Mouse (Mus musculus) heart, embryonic 12.5 days (tissue): ENCODE measurements at regions not wholly inside any gene's neighbourhood (a gene's known extent, or its start where the extent isn't known, plus 50 kb on each side); places are given as distances from the start of the nearest gene placed in this dataset.

ENCODE experiments used
- ATAC-seq: fragments of 200-750 bp; cut with Nextera tagmentation; 2 replicates; pipeline ENCODE4 v1.8.0; 2017; ENCODE audit warnings: moderate TSS enrichment, moderate library complexity; ENCODE audit not compliant: insufficient number of reproducible peaks, low FRiP score
- H3K27ac ChIP-seq: fragments of 300-500 bp; sonication (generic); 2 replicates; pipeline ENCODE4 v1.5.1; 2016; ENCODE audit warnings: mild to moderate bottlenecking, moderate library complexity; ENCODE audit not compliant: poor library complexity, severe bottlenecking
- H3K27me3 ChIP-seq: fragments of 300-500 bp; sonication (generic); replicated peaks from 2 replicates; pipeline ENCODE4 v1.6.1; 2016; ENCODE audit warnings: mild to moderate bottlenecking, moderate library complexity
- H3K36me3 ChIP-seq: fragments of 300-500 bp; sonication (generic); 2 replicates; pipeline ENCODE4 v1.6.1; 2016; ENCODE audit warnings: mild to moderate bottlenecking, moderate library complexity
- H3K4me1 ChIP-seq: fragments of 300-500 bp; sonication (generic); replicated peaks from 2 replicates; pipeline ENCODE4 v1.6.1; 2016; ENCODE audit warnings: mild to moderate bottlenecking
- H3K4me2 ChIP-seq: fragments of 300-500 bp; sonication (generic); 2 replicates; pipeline ENCODE4 v1.6.1; 2016; ENCODE audit warnings: mild to moderate bottlenecking, moderate library complexity
- H3K4me3 ChIP-seq: fragments of 300-500 bp; sonication (generic); 2 replicates; pipeline ENCODE4 v1.5.1; 2016; ENCODE audit warnings: mild to moderate bottlenecking
- H3K9ac ChIP-seq: fragments of 300-500 bp; sonication (generic); 2 replicates; pipeline ENCODE4 v1.6.1; 2016; ENCODE audit warnings: mild to moderate bottlenecking, moderate library complexity
- H3K9me3 ChIP-seq: fragments of 300-500 bp; sonication (generic); replicated peaks from 2 replicates; pipeline ENCODE4 v1.6.1; 2016; ENCODE audit warnings: mild to moderate bottlenecking, moderate library complexity
- WGBS: fragments of 180-500 bp; shearing (Covaris S2); methylation state at CpG from one replicate; pipeline ENCODE4 v1.1.7; 2016; 5-methylcytosine and 5-hydroxymethylcytosine counted together

- H3K4me1 ChIP-seq: peaks cover 4% of the 10 kb centered on the region
- no peak overlapping the region for H3K4me2 ChIP-seq
- no peak overlapping the region for H3K4me3 ChIP-seq
- no peak overlapping the region for H3K9ac ChIP-seq
- 49% methylated on average over 1 of the region's 1 CpGs for WGBS
- no peaks in the 10 kb centered on the region for H3K9me3 ChIP-seq
- no peak for ATAC-seq
- H3K27ac ChIP-seq: no peak overlapping the region
- H3K27me3 ChIP-seq: no peaks in the 10 kb centered on the region
- H3K36me3 ChIP-seq: no peaks in the 10 kb centered on the region
Observed at GRCm38 (mm10) chr10:17408781-17409180, 314.2 kb upstream of the Cited2 start.

- Histone ChIP-seq H3K4me2 (no peak overlapping the region), H3K9ac (no peak overlapping the region), H3K4me3 (no peak overlapping the region), H3K4me1 (peaks cover 4% of the 10 kb centered on the region), H3K36me3 (no peaks in the 10 kb centered on the region), H3K9me3 (no peaks in the 10 kb centered on the region), H3K27me3 (no peaks in the 10 kb centered on the region), H3K27ac (no peak overlapping the region)
- no peak for ATAC-seq
- 31% methylated on average over 4 of the region's 4 CpGs for WGBS
Observed at GRCm38 (mm10) chr10:17411300-17411987, 311.6 kb upstream of the Cited2 start.

GRCm38 (mm10) chr10:17415112-17415511 is 307.9 kb upstream of the Cited2 start:
- no peak overlapping the region for H3K27ac ChIP-seq
- H3K27me3 ChIP-seq: no peaks in the 10 kb centered on the region
- H3K4me2 ChIP-seq: no peak overlapping the region
- no peaks in the 10 kb centered on the region for H3K9me3 ChIP-seq
- 77% methylated on average over 3 of the region's 3 CpGs for WGBS
- H3K36me3 ChIP-seq: no peaks in the 10 kb centered on the region
- H3K4me3 ChIP-seq: no peak overlapping the region
- H3K4me1 ChIP-seq: peaks cover 4% of the 10 kb centered on the region
- ATAC-seq: no peak
- H3K9ac ChIP-seq: no peak overlapping the region

GRCm38 (mm10) chr10:17416121-17416520 is 306.9 kb upstream of the Cited2 start:
- ATAC-seq: no peak
- WGBS: 85% methylated on average over 1 of the region's 1 CpGs
- no peak overlapping the region for H3K27ac ChIP-seq
- H3K9me3 ChIP-seq: no peaks in the 10 kb centered on the region
- H3K4me2 ChIP-seq: no peak overlapping the region
- peaks cover 3% of the 10 kb centered on the region for H3K4me1 ChIP-seq
- H3K9ac ChIP-seq: no peak overlapping the region
- H3K36me3 ChIP-seq: no peaks in the 10 kb centered on the region
- H3K4me3 ChIP-seq: no peak overlapping the region
- H3K27me3 ChIP-seq: no peaks in the 10 kb centered on the region

GRCm38 (mm10) chr10:17417394-17417793 is 305.6 kb upstream of the Cited2 start:
- Histone ChIP-seq H3K4me2 (no peak overlapping the region), H3K4me3 (no peak overlapping the region), H3K9me3 (no peaks in the 10 kb centered on the region), H3K9ac (no peak overlapping the region), H3K36me3 (no peaks in the 10 kb centered on the region), H3K27me3 (no peaks in the 10 kb centered on the region), H3K27ac (no peak overlapping the region), H3K4me1 (no peaks in the 10 kb centered on the region)
- no peak for ATAC-seq
- WGBS: 86% methylated on average over 1 of the region's 1 CpGs

- Histone ChIP-seq H3K9ac (no peak overlapping the region), H3K36me3 (no peaks in the 10 kb centered on the region), H3K27ac (no peak overlapping the region), H3K4me1 (no peaks in the 10 kb centered on the region), H3K27me3 (no peaks in the 10 kb centered on the region), H3K4me3 (no peak overlapping the region), H3K9me3 (no peaks in the 10 kb centered on the region), H3K4me2 (no peak overlapping the region)
- 79% methylated on average over 7 of the region's 7 CpGs for WGBS
- no peak for ATAC-seq
Observed at GRCm38 (mm10) chr10:17418227-17418685, 304.8 kb upstream of the Cited2 start.

GRCm38 (mm10) chr10:17423584-17424278 is 299.3 kb upstream of the Cited2 start:
- Histone ChIP-seq H3K36me3 (no peaks in the 10 kb centered on the region), H3K4me2 (no peak overlapping the region), H3K27me3 (no peaks in the 10 kb centered on the region), H3K9me3 (no peaks in the 10 kb centered on the region), H3K4me3 (no peak overlapping the region), H3K9ac (no peak overlapping the region), H3K4me1 (no peaks in the 10 kb centered on the region), H3K27ac (no peak overlapping the region)
- ATAC-seq: no peak
- WGBS: 68% methylated on average over 4 of the region's 4 CpGs

- Histone ChIP-seq H3K4me2 (no peak overlapping the region), H3K27ac (no peak overlapping the region), H3K9ac (no peak overlapping the region), H3K9me3 (no peaks in the 10 kb centered on the region), H3K4me3 (no peak overlapping the region), H3K36me3 (no peaks in the 10 kb centered on the region), H3K27me3 (no peaks in the 10 kb centered on the region), H3K4me1 (no peaks in the 10 kb centered on the region; the same call in 1 of the 2 replicates)
- no peak for ATAC-seq
- WGBS: 74% methylated on average over 3 of the region's 3 CpGs
Observed at GRCm38 (mm10) chr10:17426197-17426596, 296.8 kb upstream of the Cited2 start.

- H3K9ac ChIP-seq: no peak overlapping the region
- no peaks in the 10 kb centered on the region for H3K36me3 ChIP-seq
- ATAC-seq: no peak
- H3K4me3 ChIP-seq: no peak overlapping the region
- no peaks in the 10 kb centered on the region; the same call in 1 of the 2 replicates for H3K4me1 ChIP-seq
- H3K27ac ChIP-seq: no peak overlapping the region
- no peak overlapping the region for H3K4me2 ChIP-seq
- H3K9me3 ChIP-seq: no peaks in the 10 kb centered on the region
- no peaks in the 10 kb centered on the region for H3K27me3 ChIP-seq
Observed at GRCm38 (mm10) chr10:17427316-17427715, 295.7 kb upstream of the Cited2 start.

GRCm38 (mm10) chr10:17428315-17428714 is 294.7 kb upstream of the Cited2 start:
- Histone ChIP-seq H3K4me2 (no peak overlapping the region), H3K27ac (no peak overlapping the region), H3K36me3 (no peaks in the 10 kb centered on the region), H3K27me3 (no peaks in the 10 kb centered on the region), H3K4me1 (no peaks in the 10 kb centered on the region; the same call in 1 of the 2 replicates), H3K9me3 (no peaks in the 10 kb centered on the region), H3K4me3 (no peak overlapping the region), H3K9ac (no peak overlapping the region)
- no peak for ATAC-seq
- WGBS: 78% methylated on average over 3 of the region's 3 CpGs

- Histone ChIP-seq H3K4me3 (no peak overlapping the region), H3K36me3 (no peaks in the 10 kb centered on the region), H3K27me3 (no peaks in the 10 kb centered on the region), H3K9me3 (no peaks in the 10 kb centered on the region), H3K4me1 (no peaks in the 10 kb centered on the region; the same call in 1 of the 2 replicates), H3K4me2 (no peak overlapping the region), H3K9ac (no peak overlapping the region), H3K27ac (no peak overlapping the region)
- ATAC-seq: no peak
- WGBS: 63% methylated on average over 8 of the region's 8 CpGs
Observed at GRCm38 (mm10) chr10:17431068-17431467, 291.9 kb upstream of the Cited2 start.
